Mouse (Mus musculus) liver, adult 2 months (tissue): ENCODE measurements around the gene Slc26a11. TPM values are rescaled to one million over a fixed set of nuclear protein-coding genes. Genes with fewer than 3 reads are reported as not detected.

Experiments
- DNase-seq: peaks from one replicate; pipeline ENCODE4 v3.0.0-alpha.2; 2011; ENCODE audit warnings: low read depth, low spot score; ENCODE audit errors: extremely low read depth
- H3K27ac ChIP-seq: fragments of 200-500 bp; replicated peaks from 2 replicates; pipeline ENCODE4 v1.5.1; 2012; ENCODE audit warnings: low read depth, mild to moderate bottlenecking, control low read depth, inconsistent platforms, low read length; ENCODE audit not compliant: insufficient read depth
- H3K27me3 ChIP-seq: fragments of 200-500 bp; 2 replicates; pipeline ENCODE4 v1.6.1; 2012; ENCODE audit warnings: mild to moderate bottlenecking, moderate library complexity, low read length, inconsistent platforms; ENCODE audit not compliant: control insufficient read depth, insufficient read depth
- H3K36me3 ChIP-seq: fragments of 200-500 bp; 2 replicates; pipeline ENCODE4 v1.6.1; 2012; ENCODE audit warnings: low read length, inconsistent platforms; ENCODE audit not compliant: control insufficient read depth, insufficient read depth
- H3K4me1 ChIP-seq: fragments of 200-500 bp; 2 replicates; pipeline ENCODE4 v1.6.1; 2011; ENCODE audit warnings: low read length; ENCODE audit not compliant: control insufficient read depth, insufficient read depth
- H3K4me3 ChIP-seq: fragments of 200-500 bp; 2 replicates; pipeline ENCODE4 v1.5.1; 2011; ENCODE audit warnings: low read depth, mild to moderate bottlenecking, control low read depth, low read length, moderate library complexity; ENCODE audit not compliant: insufficient read depth
- H3K79me2 ChIP-seq: fragments of 200-500 bp; 2 replicates; pipeline ENCODE4 v1.6.1; 2012; ENCODE audit warnings: inconsistent platforms, mild to moderate bottlenecking, low read length, moderate library complexity; ENCODE audit not compliant: control insufficient read depth, insufficient read depth
- H3K9ac ChIP-seq: fragments of 200-500 bp; 2 replicates; pipeline ENCODE4 v1.6.1; 2012; ENCODE audit warnings: low read depth, mild to moderate bottlenecking, control low read depth, inconsistent platforms, low read length
- CTCF ChIP-seq: fragments of 200-500 bp; IDR thresholded peaks from 2 replicates; pipeline ENCODE4 v1.5.1; 2011; ENCODE audit warnings: low read depth, low read length, control low read depth
- POLR2A ChIP-seq: fragments of 200-500 bp; IDR thresholded peaks from 2 replicates; pipeline ENCODE4 v1.6.1; 2011; ENCODE audit warnings: low read length, control low read depth; ENCODE audit not compliant: insufficient read depth; ENCODE audit errors: extremely low read depth
- WGBS: fragments of 180-500 bp; shearing (Covaris S2); methylation state at CpG from one replicate; pipeline ENCODE4 v1.1.7; 2018; 5-methylcytosine and 5-hydroxymethylcytosine counted together
- polyA plus RNA-seq: library from polyadenylated mRNA; depleted of rRNA; stranded (reverse); fragments of >200 nt; gene quantifications from 2 replicates; pipeline ENCODE4 v1.2.3, GENCODE M21; 2012
- total RNA-seq: library from RNA; depleted of rRNA; stranded (reverse); fragments of >200 nt; gene quantifications from 2 replicates; pipeline ENCODE4 v1.2.3, GENCODE M21; 2014

The Slc26a11 gene
- total and polyA plus RNA-seq, 2 experiments, result 2.5 to 7.5 TPM

GRCm38 (mm10) chr11:119352113-119352512 lies 3.2 kb upstream of the Slc26a11 start:
- 78% methylated on average over 7 of the region's 7 CpGs for WGBS
- H3K36me3 ChIP-seq, result 0 out of 2 replicates have a peak, but pooled peaks cover 1% of the 10 kb centered on the region
- TF ChIP-seq POLR2A, result no peak
- TF ChIP-seq CTCF, result no peak
- H3K4me3 ChIP-seq, result no peak overlapping the region
- H3K27ac ChIP-seq, result no peak overlapping the region
- H3K9ac ChIP-seq, result no peak overlapping the region
- H3K79me2 ChIP-seq, result no peaks in the 10 kb centered on the region
- H3K27me3 ChIP-seq, result no peaks in the 10 kb centered on the region
- peak; percentile 6 for DNase-seq
- peaks cover 9% of the 10 kb centered on the region for H3K4me1 ChIP-seq

GRCm38 (mm10) chr11:119353946-119354345 lies 1.4 kb upstream of the Slc26a11 start:
- H3K79me2 ChIP-seq, result no peaks in the 10 kb centered on the region
- H3K27ac ChIP-seq, result no peak overlapping the region
- 88% methylated on average over 4 of the region's 4 CpGs for WGBS
- no peak overlapping the region for H3K9ac ChIP-seq
- H3K4me3 ChIP-seq, result no peak overlapping the region
- H3K4me1 ChIP-seq, result peaks cover 9% of the 10 kb centered on the region
- TF ChIP-seq CTCF (no peak), POLR2A (no peak)
- DNase-seq, result no peak
- no peaks in the 10 kb centered on the region for H3K27me3 ChIP-seq
- no peaks in the 10 kb centered on the region for H3K36me3 ChIP-seq

- 4% methylated on average over 23 of the region's 23 CpGs for WGBS
- H3K36me3 ChIP-seq, result no peaks in the 10 kb centered on the region
Measured at GRCm38 (mm10) chr11:119354798-119355442, 437 bp upstream of the Slc26a11 start.

GRCm38 (mm10) chr11:119359089-119359488 lies 3.7 kb downstream of the Slc26a11 start:
- Histone ChIP-seq H3K4me1 (peaks cover 7% of the 10 kb centered on the region; the same call in 1 of the 2 replicates), H3K79me2 (no peaks in the 10 kb centered on the region), H3K27me3 (no peaks in the 10 kb centered on the region), H3K27ac (no peak overlapping the region), H3K4me3 (no peak overlapping the region), H3K36me3 (no peaks in the 10 kb centered on the region), H3K9ac (no peak overlapping the region)
- DNase-seq, result no peak
- TF ChIP-seq POLR2A (no peak), CTCF (no peak)
- WGBS, result 94% methylated on average over 10 of the region's 10 CpGs

More at GRCm38 (mm10) chr11:119354798-119355442, 437 bp upstream of the Slc26a11 start:
- no peaks in the 10 kb centered on the region for H3K79me2 ChIP-seq
- DNase-seq, result peak; percentile 72
- H3K27me3 ChIP-seq, result no peaks in the 10 kb centered on the region
- TF ChIP-seq CTCF (0 out of 2 replicates have a peak, but pooled peaks have one; percentile 0), POLR2A (no peak)
- peak overlapping the region; percentile 97 for H3K4me3 ChIP-seq
- peak overlapping the region; percentile 93 for H3K9ac ChIP-seq
- H3K4me1 ChIP-seq, result peaks cover 9% of the 10 kb centered on the region
- peak overlapping the region; percentile 78 for H3K27ac ChIP-seq

- DNase-seq, result no peak
- 59% methylated on average over 11 of the region's 11 CpGs for whole genome bisulfite sequencing
- Histone ChIP-seq H3K36me3 (peaks cover 4% of the 10 kb centered on the region; the same call in 1 of the 2 replicates), H3K4me1 (no peaks in the 10 kb centered on the region), H3K79me2 (no peaks in the 10 kb centered on the region), H3K27me3 (no peaks in the 10 kb centered on the region), H3K9ac (no peak overlapping the region), H3K4me3 (no peak overlapping the region), H3K27ac (no peak overlapping the region)
- no peak for TF ChIP-seq POLR2A
- TF ChIP-seq CTCF, result no peak
Measured at GRCm38 (mm10) chr11:119362769-119363533, 7.6 kb downstream of the Slc26a11 start.
